Mouse (Mus musculus): ENCODE measurements around the gene Uggt2. TPM values are rescaled to one million over a fixed set of nuclear protein-coding genes. Genes with fewer than 3 reads are reported as not detected.
"Not testable (repeated sequence)": the region's sequence is repeated elsewhere in the genome, so short reads cannot be mapped to it uniquely, and the experiment has no call there.

Uggt2 gene
- polyA plus RNA-seq, 1 experiment from 2014 or later: 12.7 TPM

DNA sequence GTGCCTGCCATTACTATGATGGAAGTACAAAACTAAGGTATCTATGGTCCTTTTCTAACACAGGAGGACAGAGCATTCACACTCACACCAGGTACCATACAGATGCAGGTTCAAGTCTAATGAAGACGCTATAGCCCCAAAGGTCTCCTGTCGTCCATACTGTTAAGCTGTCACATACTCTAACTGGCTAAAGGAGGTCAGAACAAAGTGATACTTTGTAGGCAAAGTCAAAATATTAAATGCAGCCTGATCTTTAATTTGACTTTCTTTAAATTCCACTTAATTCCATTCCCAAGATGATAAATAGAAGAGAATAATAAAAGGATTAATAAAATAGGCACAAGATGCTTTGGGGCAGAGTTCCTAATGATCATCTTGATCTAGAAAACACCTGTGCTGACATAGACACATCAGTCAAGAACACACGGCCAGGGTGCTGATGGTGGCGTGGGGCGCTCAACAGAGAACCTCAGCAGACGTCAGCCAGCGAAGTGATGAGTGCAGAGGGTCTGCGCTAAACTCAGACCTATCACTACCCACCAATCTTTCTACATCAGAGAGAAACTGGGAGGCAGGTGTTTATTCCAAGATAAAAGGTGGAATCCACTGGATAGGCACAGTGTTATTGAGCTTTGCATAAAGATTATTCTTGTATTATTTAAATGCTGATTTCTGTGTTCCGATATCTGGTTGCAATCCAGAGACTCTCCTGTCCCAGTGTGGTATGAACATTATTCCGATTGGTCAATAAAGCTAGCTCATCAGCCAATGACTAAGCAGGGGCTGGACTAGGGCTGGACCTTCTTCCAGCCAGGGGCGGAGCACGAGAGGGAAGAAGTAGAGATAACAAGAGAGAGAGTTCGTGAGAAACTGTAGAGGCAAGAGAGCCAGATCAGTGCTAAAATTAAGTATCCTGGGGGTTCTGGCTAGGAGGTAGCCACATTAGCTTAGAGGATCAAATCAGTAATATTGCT is 111.4 kb downstream of the Uggt2 start:
- WGBS: 64% methylated on average over 13 of the region's 13 CpGs
- Histone ChIP-seq H3K4me1 (no peaks in the 10 kb centered on the region), H3K9me3 (replicated peaks) (no peaks in the 10 kb centered on the region), H3K4me3 (replicated peaks) (no peak overlapping the region), H3K9ac (no peak overlapping the region), H3K27me3 (no peaks in the 10 kb centered on the region), H3K27ac (no peak overlapping the region), H3K36me3 (peaks cover 24% of the 10 kb centered on the region), H3K4me2 (no peak overlapping the region)
- ATAC-seq (replicated peaks; ENCODE audit: low FRiP score): peak; percentile 73

- ATAC-seq (replicated peaks; ENCODE audit: low FRiP score): no peak
- Histone ChIP-seq H3K36me3 (peaks cover 23% of the 10 kb centered on the region), H3K27me3 (no peaks in the 10 kb centered on the region), H3K4me3 (replicated peaks) (no peak overlapping the region), H3K27ac (no peak overlapping the region), H3K9me3 (replicated peaks) (no peaks in the 10 kb centered on the region), H3K4me1 (no peaks in the 10 kb centered on the region), H3K9ac (no peak overlapping the region), H3K4me2 (no peak overlapping the region)
- WGBS: 42% methylated on average over 16 of the region's 16 CpGs
These were observed 112.3 kb downstream of the Uggt2 start for GRCm38 (mm10) chr14:118986653-118987522.

GRCm38 (mm10) chr14:118984161-118984560 is 115.1 kb downstream of the Uggt2 start:
- Histone ChIP-seq H3K36me3 (peaks cover 39% of the 10 kb centered on the region), H3K9me3 (replicated peaks) (no peaks in the 10 kb centered on the region), H3K27me3 (no peaks in the 10 kb centered on the region), H3K4me2 (no peak overlapping the region), H3K4me3 (replicated peaks) (no peak overlapping the region), H3K9ac (no peak overlapping the region), H3K27ac (no peak overlapping the region), H3K4me1 (no peaks in the 10 kb centered on the region)
- no peak for ATAC-seq (replicated peaks; ENCODE audit: low FRiP score)
- WGBS: 82% methylated on average over 4 of the region's 4 CpGs

- Histone ChIP-seq H3K9ac (no peak overlapping the region), H3K4me2 (no peak overlapping the region), H3K36me3 (peaks cover 42% of the 10 kb centered on the region), H3K9me3 (replicated peaks) (no peaks in the 10 kb centered on the region), H3K4me3 (replicated peaks) (no peak overlapping the region), H3K4me1 (no peaks in the 10 kb centered on the region), H3K27me3 (no peaks in the 10 kb centered on the region), H3K27ac (peak overlapping the region; percentile 45; the same call in 1 of the 2 replicates)
- ATAC-seq (replicated peaks; ENCODE audit: low FRiP score): no peak
These were observed 115.8 kb downstream of the Uggt2 start for GRCm38 (mm10) chr14:118983396-118983795.

DNA sequence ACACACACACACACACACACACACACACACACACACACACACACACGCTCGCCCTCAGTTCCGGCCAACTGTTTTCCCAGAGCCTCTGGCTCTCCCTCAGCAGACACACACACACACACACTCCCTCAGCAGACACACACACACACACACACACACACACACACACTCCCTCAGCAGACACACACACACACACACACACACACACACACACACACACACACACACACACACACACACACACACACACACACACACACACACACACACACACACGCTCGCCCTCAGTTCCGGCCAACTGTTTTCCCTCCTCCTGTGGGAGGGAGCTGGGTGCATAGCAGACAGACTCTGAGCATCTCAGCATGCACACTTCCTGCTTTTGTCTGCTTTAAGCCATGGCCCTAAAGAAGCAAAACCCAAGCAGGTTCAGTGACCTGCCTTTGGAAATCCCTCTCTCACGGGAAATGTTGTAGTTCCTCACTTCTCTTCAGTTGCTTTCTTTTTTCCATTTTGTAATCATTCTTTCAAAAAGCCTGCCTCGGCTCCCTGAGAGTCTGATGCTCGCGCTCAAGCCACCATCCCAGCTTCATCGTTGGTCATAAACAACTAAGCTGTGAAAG is 116.7 kb downstream of the Uggt2 start:
- peak overlapping the region; percentile 45; the same call in 1 of the 2 replicates for H3K27ac ChIP-seq
- ATAC-seq (replicated peaks; ENCODE audit: low FRiP score): not testable (repeated sequence)

DNA sequence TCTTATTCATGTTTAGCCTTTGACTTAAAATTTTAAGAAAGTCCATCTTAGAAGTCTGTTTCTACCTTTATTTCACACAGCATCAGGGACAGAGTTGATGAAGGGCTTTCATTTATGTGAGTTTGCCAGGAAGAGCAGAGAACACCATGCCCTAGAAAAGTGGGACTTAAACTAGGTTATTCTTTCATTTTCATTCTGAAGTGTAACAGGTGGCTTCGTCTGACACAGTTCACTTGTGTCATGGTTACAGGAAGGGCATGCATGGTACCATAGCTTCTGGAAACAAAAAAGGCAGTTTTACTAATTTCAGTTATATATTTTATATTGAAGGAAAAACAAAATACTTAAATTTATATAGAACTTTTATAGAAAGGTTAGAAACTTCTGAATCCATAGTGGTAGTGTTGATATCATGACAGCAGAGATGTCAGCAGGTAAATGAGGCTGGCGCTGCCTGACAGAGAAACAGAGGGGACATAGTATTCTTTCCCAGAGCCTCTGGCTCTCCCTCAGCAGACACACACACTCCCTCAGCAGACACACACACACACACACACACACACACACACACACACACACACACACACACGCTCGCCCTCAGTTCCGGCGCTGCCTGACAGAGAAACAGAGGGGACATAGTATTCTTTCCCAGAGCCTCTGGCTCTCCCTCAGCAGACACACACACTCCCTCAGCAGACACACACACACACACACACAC is 117.4 kb downstream of the Uggt2 start:
- peaks cover 58% of the 10 kb centered on the region for H3K36me3 ChIP-seq
- not testable (repeated sequence) for H3K9ac ChIP-seq; H3K27me3 ChIP-seq; H3K9me3 ChIP-seq (replicated peaks); H3K4me3 ChIP-seq (replicated peaks); ATAC-seq (replicated peaks; ENCODE audit: low FRiP score); H3K27ac ChIP-seq; H3K4me2 ChIP-seq; H3K4me1 ChIP-seq
- 92% methylated on average over 6 of the region's 6 CpGs for WGBS

More for the DNA sequence above, 116.7 kb downstream of the Uggt2 start:
- H3K36me3 ChIP-seq: peaks cover 51% of the 10 kb centered on the region
- 74% methylated on average over 10 of the region's 11 CpGs for WGBS
- H3K4me1 ChIP-seq; H3K27me3 ChIP-seq; H3K4me2 ChIP-seq; H3K4me3 ChIP-seq (replicated peaks); H3K9me3 ChIP-seq (replicated peaks); H3K9ac ChIP-seq: not testable (repeated sequence)

GRCm38 (mm10) chr14:118980890-118981289 is 118.3 kb downstream of the Uggt2 start:
- peaks cover 67% of the 10 kb centered on the region for H3K36me3 ChIP-seq
- no peak for ATAC-seq (replicated peaks; ENCODE audit: low FRiP score)

DNA sequence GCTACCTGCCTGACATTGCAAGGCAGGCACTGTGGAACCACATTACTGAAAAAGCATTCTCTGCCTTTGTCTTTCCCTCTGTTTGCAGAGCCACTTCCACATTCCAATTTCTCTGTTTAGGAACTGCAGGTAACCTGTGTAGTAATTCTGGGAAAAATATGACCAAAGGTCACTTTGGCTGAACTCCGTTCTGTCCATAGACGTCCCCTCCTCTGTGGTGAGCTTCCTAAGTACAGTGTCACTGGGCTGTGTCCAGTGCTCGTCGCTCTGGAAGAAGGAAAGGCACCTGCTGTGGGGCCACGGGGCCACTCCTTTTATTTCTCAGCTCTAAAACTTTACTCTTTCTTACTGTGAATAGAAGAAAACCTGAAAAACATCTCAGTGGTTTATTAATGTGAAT is 118.9 kb downstream of the Uggt2 start:
- no peak overlapping the region for H3K9ac ChIP-seq
- H3K4me3 ChIP-seq (replicated peaks): no peak overlapping the region
- H3K9me3 ChIP-seq (replicated peaks): no peaks in the 10 kb centered on the region
- no peak for ATAC-seq (replicated peaks; ENCODE audit: low FRiP score)
- WGBS: 64% methylated on average over 5 of the region's 5 CpGs
- no peaks in the 10 kb centered on the region for H3K27me3 ChIP-seq
- no peaks in the 10 kb centered on the region for H3K4me1 ChIP-seq
- no peak overlapping the region for H3K27ac ChIP-seq
- no peak overlapping the region for H3K4me2 ChIP-seq
- peaks cover 69% of the 10 kb centered on the region for H3K36me3 ChIP-seq

More at GRCm38 (mm10) chr14:118980890-118981289, 118.3 kb downstream of the Uggt2 start:
- H3K4me3 ChIP-seq (replicated peaks): no peak overlapping the region
- H3K4me2 ChIP-seq: no peak overlapping the region
- no peak overlapping the region for H3K27ac ChIP-seq
- no peaks in the 10 kb centered on the region for H3K27me3 ChIP-seq
- H3K9ac ChIP-seq: no peak overlapping the region
- 88% methylated on average over 8 of the region's 8 CpGs for WGBS
- no peaks in the 10 kb centered on the region for H3K9me3 ChIP-seq (replicated peaks)
- H3K4me1 ChIP-seq: no peaks in the 10 kb centered on the region

DNA sequence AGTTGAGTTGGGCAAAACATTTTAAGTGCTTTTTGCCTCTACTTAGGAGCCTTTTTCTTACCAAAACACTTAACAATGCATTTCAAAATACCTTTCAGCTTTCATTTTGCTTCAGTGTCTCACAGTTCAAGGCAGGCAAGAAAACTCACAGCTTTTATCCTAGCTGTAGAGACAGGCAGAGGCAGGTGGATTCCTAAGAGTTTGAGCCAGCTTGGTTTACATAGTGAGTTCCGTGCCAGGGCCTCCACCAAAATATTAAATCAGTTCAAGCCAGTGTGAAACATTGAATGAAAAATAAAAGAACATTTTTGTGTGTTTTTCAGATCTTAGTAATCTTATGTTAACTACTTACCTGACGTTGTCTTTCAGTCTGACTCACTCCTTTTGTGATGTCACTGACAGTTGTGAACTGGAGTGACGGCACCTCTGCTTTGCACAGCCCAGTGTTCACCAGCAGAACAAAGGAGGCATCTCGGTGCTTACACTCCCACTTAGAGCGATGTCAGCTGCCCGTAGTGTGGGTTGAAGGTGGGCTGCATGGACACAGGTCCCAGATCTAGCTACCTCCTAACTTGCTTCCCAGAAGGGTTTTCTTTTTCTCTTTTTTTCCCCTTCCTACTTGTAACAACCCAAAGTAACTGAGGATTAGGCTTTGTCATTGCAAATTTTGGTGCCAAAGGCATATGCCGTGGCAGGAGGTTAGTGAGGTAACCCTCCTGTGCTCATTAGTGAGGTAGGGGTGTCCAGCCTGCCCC is 119.5 kb downstream of the Uggt2 start:
- no peak overlapping the region for H3K4me3 ChIP-seq (replicated peaks)
- no peak overlapping the region for H3K4me2 ChIP-seq
- no peak overlapping the region for H3K27ac ChIP-seq
- no peaks in the 10 kb centered on the region for H3K4me1 ChIP-seq
- H3K36me3 ChIP-seq: peaks cover 74% of the 10 kb centered on the region
- 81% methylated on average over 7 of the region's 7 CpGs for WGBS
- ATAC-seq (replicated peaks; ENCODE audit: low FRiP score): no peak
- H3K9me3 ChIP-seq (replicated peaks): no peaks in the 10 kb centered on the region
- no peak overlapping the region for H3K9ac ChIP-seq
- no peaks in the 10 kb centered on the region for H3K27me3 ChIP-seq

GRCm38 (mm10) chr14:118977136-118977816 is 122.0 kb downstream of the Uggt2 start:
- no peaks in the 10 kb centered on the region for H3K27me3 ChIP-seq
- H3K9me3 ChIP-seq (replicated peaks): no peaks in the 10 kb centered on the region
- H3K9ac ChIP-seq: no peak overlapping the region
- 77% methylated on average over 8 of the region's 8 CpGs for WGBS
- peaks cover 84% of the 10 kb centered on the region for H3K36me3 ChIP-seq
- H3K27ac ChIP-seq: no peak overlapping the region
- H3K4me3 ChIP-seq (replicated peaks): no peak overlapping the region
- no peaks in the 10 kb centered on the region for H3K4me1 ChIP-seq
- no peak for ATAC-seq (replicated peaks; ENCODE audit: low FRiP score)
- no peak overlapping the region for H3K4me2 ChIP-seq

All from kidney, embryonic 15.5 days (tissue).